In the genomic region with DNA sequence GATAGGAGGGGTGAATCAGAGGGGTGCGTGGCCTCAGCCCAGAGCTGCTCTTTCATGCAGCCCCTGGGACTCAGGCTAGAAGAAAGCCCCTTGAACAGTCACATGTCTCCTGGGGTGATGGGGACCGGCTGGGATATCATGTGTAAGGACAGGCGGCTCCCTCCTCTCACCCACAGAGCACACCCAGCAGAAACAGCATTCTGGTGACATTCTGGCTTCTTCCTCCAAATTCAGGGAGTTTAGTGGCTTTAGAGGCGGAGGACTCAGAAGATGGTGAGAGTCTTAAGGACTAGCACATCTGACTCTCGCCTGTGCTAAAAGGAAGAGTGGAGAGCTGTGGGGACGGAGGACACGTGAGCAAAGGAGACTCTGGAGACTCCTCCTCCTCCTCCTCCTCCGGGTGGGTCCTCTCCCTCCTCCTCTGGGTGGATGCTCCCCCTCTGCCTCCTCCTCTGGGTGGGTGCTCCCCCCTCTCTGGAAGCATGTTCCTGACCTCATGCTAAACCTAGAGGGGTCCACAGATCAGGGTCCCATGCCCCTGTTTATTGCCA, we compare ENCODE assay signal across 11 mouse cellular contexts. TPM values are rescaled to one million over a fixed set of nuclear protein-coding genes. Genes with fewer than 3 reads are reported as not detected.
A peak's percentile ranks its signal among the peaks of the same experiment; 100 is the strongest.
DNase-seq lines count a peak whose midpoint lies in the region; ATAC-seq and TF ChIP-seq lines count a peak whose summit lies in the region.
"Had no signal": no experiment of that assay in that cellular context is flagged by ENCODE, and none has a peak within 500 bp of the region (broad histone marks: within the 10 kb centered on the region; RNA-seq: fewer than 3 reads in every experiment).

No protein-coding gene starts in this region.

- no peak overlapping the region for H3K27ac ChIP-seq in intestine, embryonic 16.5 days (ENCODE audit: low read length)
- no peak overlapping the region for H3K27ac ChIP-seq in intestine, postnatal 0 days (ENCODE audit: low read depth, low read length)
- no peak overlapping the region for H3K27ac ChIP-seq in lung, embryonic 16.5 days (ENCODE audit: low read length)
- peak overlapping the region; percentile 55 for H3K27ac ChIP-seq in embryonic facial prominence, embryonic 12.5 days
- peak overlapping the region; percentile 83 for H3K27ac ChIP-seq in limb, embryonic 10.5 days

- DNase-seq in lung, adult 2 months: no peak
- no peak for DNase-seq in limb, embryonic 10.5 days (ENCODE audit: low spot score)
- no peak for DNase-seq in left cerebral cortex, adult 9 months (ENCODE audit: low spot score in 2 of 2)
- DNase-seq: cerebellum, postnatal 10 days; right cerebral cortex, adult 18-20 months; thymus, adult 2 months had no signal

- H3K4me3 ChIP-seq in intestine, embryonic 16.5 days (ENCODE audit: low read length): no peak overlapping the region
- H3K4me3 ChIP-seq in intestine, postnatal 0 days (ENCODE audit: low read depth, low read length): no peak overlapping the region
- no peak overlapping the region for H3K4me3 ChIP-seq in lung, embryonic 16.5 days (ENCODE audit: low read length)
- no peak overlapping the region for H3K4me3 ChIP-seq in lung, adult 2 months (replicated peaks; ENCODE audit: extremely low read depth, low read depth, low read length)
- H3K4me3 ChIP-seq in embryonic facial prominence, embryonic 12.5 days: no peak overlapping the region
- H3K4me3 ChIP-seq in limb, embryonic 10.5 days: peak overlapping the region; percentile 39

- H3K27me3 ChIP-seq in intestine, embryonic 16.5 days (replicated peaks; ENCODE audit: control insufficient read depth, insufficient read depth, low read length): no peaks in the 10 kb centered on the region
- H3K27me3 ChIP-seq in intestine, postnatal 0 days (replicated peaks; ENCODE audit: control insufficient read depth, insufficient read depth, low read length): no peaks in the 10 kb centered on the region
- peaks cover 2% of the 10 kb centered on the region; the same call in 1 of the 2 replicates for H3K27me3 ChIP-seq in lung, embryonic 16.5 days (ENCODE audit: control insufficient read depth, insufficient read depth, low read depth, low read length)
- H3K27me3 ChIP-seq in embryonic facial prominence, embryonic 12.5 days: no peaks in the 10 kb centered on the region
- H3K27me3 ChIP-seq in limb, embryonic 10.5 days (ENCODE audit: low read depth, poor library complexity, severe bottlenecking): no peaks in the 10 kb centered on the region

- no peaks in the 10 kb centered on the region for H3K36me3 ChIP-seq in intestine, embryonic 16.5 days (ENCODE audit: control insufficient read depth, insufficient read depth, low read length)
- no peaks in the 10 kb centered on the region for H3K36me3 ChIP-seq in intestine, postnatal 0 days (ENCODE audit: control insufficient read depth, insufficient read depth)
- no peaks in the 10 kb centered on the region for H3K36me3 ChIP-seq in lung, embryonic 16.5 days (ENCODE audit: control insufficient read depth, insufficient read depth, low read length)
- H3K36me3 ChIP-seq in embryonic facial prominence, embryonic 12.5 days: no peaks in the 10 kb centered on the region
- no peaks in the 10 kb centered on the region for H3K36me3 ChIP-seq in limb, embryonic 10.5 days

- H3K4me1 ChIP-seq in intestine, embryonic 16.5 days (ENCODE audit: control insufficient read depth, insufficient read depth, low read length): 0 out of 2 replicates have a peak, but pooled peaks cover 4% of the 10 kb centered on the region
- no peaks in the 10 kb centered on the region for H3K4me1 ChIP-seq in intestine, postnatal 0 days (replicated peaks; ENCODE audit: control insufficient read depth, insufficient read depth, low read length)
- H3K4me1 ChIP-seq in lung, embryonic 16.5 days (replicated peaks; ENCODE audit: control insufficient read depth, insufficient read depth, low read length): peaks cover 15% of the 10 kb centered on the region; the same call in 1 of the 2 replicates
- H3K4me1 ChIP-seq in lung, adult 2 months (ENCODE audit: control insufficient read depth, insufficient read depth, low read length): 0 out of 2 replicates have a peak, but pooled peaks cover 2% of the 10 kb centered on the region
- peaks cover 38% of the 10 kb centered on the region for H3K4me1 ChIP-seq in embryonic facial prominence, embryonic 12.5 days
- peaks cover 80% of the 10 kb centered on the region for H3K4me1 ChIP-seq in limb, embryonic 10.5 days

- H3K9me3 ChIP-seq in intestine, embryonic 16.5 days (ENCODE audit: control insufficient read depth, low read length): no peaks in the 10 kb centered on the region
- H3K9me3 ChIP-seq in intestine, postnatal 0 days (ENCODE audit: control insufficient read depth): no peaks in the 10 kb centered on the region
- H3K9me3 ChIP-seq in lung, embryonic 16.5 days (ENCODE audit: control insufficient read depth, low read length): no peaks in the 10 kb centered on the region
- no peaks in the 10 kb centered on the region for H3K9me3 ChIP-seq in embryonic facial prominence, embryonic 12.5 days
- no peaks in the 10 kb centered on the region for H3K9me3 ChIP-seq in limb, embryonic 10.5 days (replicated peaks)

- WGBS in intestine, embryonic 16.5 days: 71% methylated on average over 8 of the region's 8 CpGs
- 81% methylated on average over 8 of the region's 8 CpGs for WGBS in intestine, postnatal 0 days
- WGBS in lung, embryonic 16.5 days: 71% methylated on average over 8 of the region's 8 CpGs
- 80% methylated on average over 8 of the region's 8 CpGs for WGBS in lung, adult 2 months
- WGBS in embryonic facial prominence, embryonic 12.5 days: 47% methylated on average over 8 of the region's 8 CpGs
- WGBS in limb, embryonic 10.5 days: 61% methylated on average over 8 of the region's 8 CpGs

- no peak overlapping the region for H3K4me2 ChIP-seq in intestine, embryonic 16.5 days (ENCODE audit: low read depth, low read length)
- H3K4me2 ChIP-seq in intestine, postnatal 0 days (replicated peaks; ENCODE audit: low read depth): no peak overlapping the region
- no peak overlapping the region for H3K4me2 ChIP-seq in lung, embryonic 16.5 days (ENCODE audit: low read depth, low read length)
- peak overlapping the region; percentile 29 for H3K4me2 ChIP-seq in embryonic facial prominence, embryonic 12.5 days (replicated peaks)

- H3K9ac ChIP-seq in intestine, embryonic 16.5 days (ENCODE audit: low read depth, low read length): no peak overlapping the region
- no peak overlapping the region for H3K9ac ChIP-seq in intestine, postnatal 0 days (ENCODE audit: low read depth, low read length)
- no peak overlapping the region; the same call in 1 of the 2 replicates for H3K9ac ChIP-seq in lung, embryonic 16.5 days (ENCODE audit: low read length)
- H3K9ac ChIP-seq in embryonic facial prominence, embryonic 12.5 days: no peak overlapping the region

- TF ChIP-seq POLR2A in lung, adult 2 months (IDR thresholded peaks at IDR 0.05; ENCODE audit: borderline replicate concordance, extremely low read depth, low read depth, low read length): no peak

- 0 out of 2 replicates have a peak, but pooled peaks have one; percentile 33 for ATAC-seq in intestine, embryonic 16.5 days
- no peak for ATAC-seq in intestine, postnatal 0 days
- 0 out of 2 replicates have a peak, but pooled peaks have one; percentile 15 for ATAC-seq in lung, embryonic 16.5 days (ENCODE audit: low read depth)
- ATAC-seq in embryonic facial prominence, embryonic 12.5 days (ENCODE audit: insufficient number of reproducible peaks, insufficient read depth, low FRiP score, low TSS enrichment): no peak

- TF ChIP-seq CTCF in intestine, postnatal 0 days (IDR thresholded peaks at IDR 0.05; ENCODE audit: low read depth): no peak
- no peak for TF ChIP-seq CTCF in lung, adult 2 months (IDR thresholded peaks at IDR 0.05; ENCODE audit: insufficient read depth, low read length)

RNA-seq across cellular contexts. Expression of a gene that starts 47.9 kb away (rescaled TPM):
- polyA plus RNA-seq in intestine, embryonic 16.5 days (2015; fragmentation: Nextera tagmentation; extraction: Ambion mirVana): 5.2 and 5.8 TPM in 2 replicates
- 2.6 and 2.8 TPM in 2 replicates for polyA plus RNA-seq in intestine, postnatal 0 days (2015; fragmentation: Nextera tagmentation; extraction: Ambion mirVana)
- 3.1 and 3.3 TPM in 2 replicates for polyA plus RNA-seq in lung, embryonic 16.5 days (2015; fragmentation: Nextera tagmentation; extraction: Ambion mirVana)
- 2.5 and 3.0 TPM in 2 replicates for polyA plus RNA-seq in lung, adult 2 months (2012; rRNA removed)
- 4.6 and 5.2 TPM in 2 replicates for polyA plus RNA-seq in embryonic facial prominence, embryonic 12.5 days (2016; fragmentation: Nextera tagmentation; extraction: Ambion mirVana)
- 0.13 and 0.15 TPM in 2 replicates for polyA plus RNA-seq in limb, embryonic 10.5 days (2016; fragmentation: Nextera tagmentation; extraction: Ambion mirVana)
- polyA plus RNA-seq: neural tube, embryonic 14.5 days had no signal

RNA-seq across cellular contexts. Expression of a gene that starts 59.6 kb away (rescaled TPM):
- 0.20 and 0.22 TPM in 2 replicates for polyA plus RNA-seq in intestine, embryonic 16.5 days (2015; fragmentation: Nextera tagmentation; extraction: Ambion mirVana)
- polyA plus RNA-seq in intestine, postnatal 0 days (2015; fragmentation: Nextera tagmentation; extraction: Ambion mirVana): 0.48 and 0.60 TPM in 2 replicates
- 0.58 and 0.62 TPM in 2 replicates for polyA plus RNA-seq in lung, embryonic 16.5 days (2015; fragmentation: Nextera tagmentation; extraction: Ambion mirVana)
- polyA plus RNA-seq in lung, adult 2 months (2012; rRNA removed): 1.4 and 1.6 TPM in 2 replicates
- polyA plus RNA-seq in embryonic facial prominence, embryonic 12.5 days (2016; fragmentation: Nextera tagmentation; extraction: Ambion mirVana): 26.8 and 29.8 TPM in 2 replicates
- polyA plus RNA-seq in limb, embryonic 10.5 days (2016; fragmentation: Nextera tagmentation; extraction: Ambion mirVana): 2.3 and 3.3 TPM in 2 replicates

Comparison
In these comparisons a context has a peak if more than half of its experiments do, and no peak if none do; other contexts are left out.
1. ATAC-seq: peak in intestine, embryonic 16.5 days (single experiment) and lung, embryonic 16.5 days (single experiment); none in intestine, postnatal 0 days (single experiment) and embryonic facial prominence, embryonic 12.5 days (single experiment).
2. H3K27ac ChIP-seq: peak in embryonic facial prominence, embryonic 12.5 days (single experiment) and limb, embryonic 10.5 days (single experiment); none in intestine, embryonic 16.5 days (single experiment), intestine, postnatal 0 days (single experiment) and lung, embryonic 16.5 days (single experiment).